Mouse (Mus musculus): ENCODE results near the gene Apopt1.

GRCm38 (mm10) chr12:111774156-111774555, 61.1 kb downstream of the Apopt1 start:
- TF ChIP-seq CTCF (IDR thresholded peaks at IDR 0.05; ENCODE audit: borderline replicate concordance, extremely low read depth, insufficient read depth, insufficient read length) (no peak), POLR2A (IDR thresholded peaks at IDR 0.05; ENCODE audit: borderline replicate concordance, extremely low read depth, insufficient read depth, insufficient read length, poor library complexity, severe bottlenecking) (no peak)

Data from brain, embryonic 14.5 days (tissue).